Mouse (Mus musculus) ovary, postnatal 14 days (tissue): ENCODE results near the gene Gm7534.
"Not testable (repeated sequence)": the region's sequence is repeated elsewhere in the genome, so short reads cannot be mapped to it uniquely, and the experiment has no call there.

Experiments
- DNase-seq: peaks from one replicate; pipeline ENCODE4 v3.0.0; 2022; ENCODE audit warnings: low spot score

The Gm7534 gene

DNA sequence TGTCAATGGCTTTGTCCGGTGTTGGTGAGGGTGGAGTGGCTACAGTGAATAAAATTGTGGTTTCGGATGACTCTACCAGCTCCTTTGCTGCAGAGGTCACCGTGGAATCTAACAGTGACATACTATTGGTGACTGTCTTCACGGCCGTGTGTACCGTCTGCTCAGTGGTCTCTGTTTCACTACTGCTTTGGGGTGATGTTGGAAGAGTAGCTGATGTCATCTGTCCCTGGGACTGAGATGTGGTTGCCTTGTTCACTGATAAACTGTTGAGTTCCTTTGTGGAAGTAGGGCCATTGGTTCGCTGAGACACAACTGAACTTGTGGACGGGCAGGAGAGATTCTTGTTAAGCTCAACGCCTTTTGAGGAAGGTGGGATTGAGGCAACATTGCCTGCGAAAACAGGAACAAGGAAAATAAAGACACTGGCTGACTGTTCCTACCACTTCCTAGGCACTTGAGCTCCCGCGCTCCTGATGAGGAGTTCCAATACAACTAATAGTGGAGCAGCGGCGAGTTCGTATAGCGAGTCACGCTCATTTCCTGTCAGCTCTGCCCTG is 614 bp upstream of the Gm7534 start:
- DNase-seq, result no peak

DNA sequence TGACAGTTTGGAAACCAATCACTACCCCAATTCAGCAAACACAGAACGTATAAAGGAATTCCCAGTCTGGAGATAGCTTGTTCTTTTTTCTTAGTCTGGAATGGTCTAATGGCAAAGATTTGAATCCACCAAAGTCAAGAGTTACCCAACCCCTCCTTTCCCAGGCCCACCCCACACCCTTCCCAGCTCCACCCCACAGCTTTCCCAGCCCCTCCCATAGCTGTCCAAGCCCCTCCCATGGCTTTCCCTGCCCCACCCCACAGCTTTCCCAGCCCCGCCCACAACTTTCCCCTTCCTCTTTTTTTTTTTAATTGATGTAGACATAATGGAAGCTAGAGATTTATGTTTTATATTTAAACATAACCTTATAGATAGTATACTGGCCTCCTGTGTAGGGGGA is 3.4 kb downstream of the Gm7534 start:
- no peak for DNase-seq

GRCm38 (mm10) chr4:134186268-134186667 is 16.5 kb downstream of the Gm7534 start:
- no peak for DNase-seq

GRCm38 (mm10) chr4:134185569-134185968 is 17.2 kb downstream of the Gm7534 start:
- no peak for DNase-seq

- DNase-seq, result no peak
Observed at GRCm38 (mm10) chr4:134183711-134184110, 19.1 kb downstream of the Gm7534 start.

DNA sequence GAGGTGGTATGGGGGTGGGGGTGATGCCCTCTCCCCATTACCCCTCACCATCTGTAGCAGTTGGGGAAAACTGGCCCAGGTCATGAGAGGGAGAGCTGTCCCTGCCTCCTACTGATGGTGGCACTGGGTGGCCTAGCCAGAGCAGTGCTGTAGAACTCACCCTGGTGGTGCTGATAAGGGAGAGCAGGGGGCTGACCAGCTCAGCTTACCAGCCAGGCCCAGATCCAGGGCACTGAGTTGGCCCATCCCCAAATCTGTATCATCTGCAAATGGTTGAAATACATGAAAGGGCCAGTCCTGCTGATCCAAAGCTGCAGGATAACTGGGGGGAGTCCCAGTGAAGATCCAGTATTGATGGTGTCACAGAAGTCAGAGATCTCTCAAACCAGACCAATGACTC is 21.0 kb downstream of the Gm7534 start:
- no peak for DNase-seq

DNA sequence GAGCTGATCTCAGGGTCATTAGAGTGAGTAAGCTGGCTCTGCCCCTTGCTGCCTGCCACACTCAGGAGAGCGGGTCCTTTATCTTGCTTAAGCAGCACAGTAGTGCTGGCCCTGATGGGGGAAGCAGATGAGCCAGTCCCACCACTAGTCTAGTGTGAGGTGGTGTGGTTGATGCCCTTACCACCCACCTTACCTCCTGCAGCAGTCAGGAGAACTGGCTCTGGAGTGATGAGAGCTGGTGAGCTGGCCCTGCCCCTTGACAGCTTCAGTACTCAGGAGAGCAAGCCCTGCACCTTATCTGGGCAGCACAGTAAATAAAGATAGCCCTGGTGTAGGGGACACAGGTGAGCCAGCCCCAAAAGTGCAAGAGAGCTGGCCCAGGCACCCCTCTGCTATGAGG is 21.7 kb downstream of the Gm7534 start:
- no peak for DNase-seq

DNA sequence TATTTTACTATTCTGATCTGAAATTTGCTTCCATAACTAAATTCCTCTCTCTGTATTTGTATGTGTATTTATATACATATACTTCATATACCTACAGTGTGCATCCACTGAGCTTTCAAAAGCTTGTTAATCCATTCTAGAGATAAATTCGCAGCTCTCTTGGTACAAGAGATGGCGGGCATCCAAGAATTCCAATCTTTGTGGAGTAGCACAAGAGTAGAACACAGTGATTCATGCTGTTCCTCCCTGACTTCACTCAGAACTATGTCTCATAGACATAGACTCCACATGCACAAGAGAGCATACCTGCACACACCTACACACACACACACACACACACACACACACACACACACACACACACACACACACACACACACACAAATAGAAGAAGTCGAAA is 30.4 kb downstream of the Gm7534 start:
- DNase-seq, result no peak

DNA sequence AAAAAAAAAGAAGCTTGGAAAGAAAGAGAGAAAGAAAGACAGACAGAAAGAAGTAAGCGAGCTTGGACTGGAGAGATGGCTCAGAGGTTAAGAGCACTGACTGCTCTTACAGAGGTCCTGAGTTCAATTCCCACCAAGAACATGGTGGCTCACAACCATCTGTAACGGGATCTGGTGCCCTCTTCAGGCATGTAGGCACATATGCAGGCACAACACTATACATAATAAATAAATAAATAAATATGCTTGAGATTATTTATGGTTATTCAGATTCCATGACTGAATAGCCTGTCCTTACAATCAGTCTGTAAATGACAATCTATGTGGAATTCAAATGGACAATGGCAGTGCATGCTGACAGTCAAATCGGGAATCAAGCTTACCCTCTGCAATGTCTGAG is 35.9 kb downstream of the Gm7534 start:
- no peak for DNase-seq

- no peak for DNase-seq
Observed at GRCm38 (mm10) chr4:134165548-134166465, 37.0 kb downstream of the Gm7534 start.

- DNase-seq, result no peak
Observed at GRCm38 (mm10) chr4:134165024-134165423, 37.8 kb downstream of the Gm7534 start.

DNA sequence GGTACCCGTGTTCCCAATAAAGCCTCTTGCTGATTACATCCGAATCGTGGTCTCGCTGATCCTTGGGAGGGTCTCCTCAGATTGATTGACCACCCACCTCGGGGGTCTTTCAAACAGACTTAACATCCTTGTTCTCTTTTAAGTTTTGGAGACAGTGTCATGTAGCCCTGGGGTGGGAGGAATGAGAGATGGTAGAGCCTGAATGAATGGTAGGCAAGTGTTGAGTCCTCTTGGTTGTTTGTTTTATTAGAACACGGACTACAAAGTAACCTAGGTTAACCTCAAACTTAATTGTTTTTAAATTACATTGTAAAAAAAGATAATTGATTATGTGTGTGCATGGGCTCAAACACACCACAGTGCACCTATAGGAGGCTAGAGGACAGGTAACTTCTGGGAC is 38.2 kb downstream of the Gm7534 start:
- DNase-seq, result no peak

GRCm38 (mm10) chr4:134160071-134160470 is 42.7 kb downstream of the Gm7534 start:
- peak; percentile 13 for DNase-seq

DNA sequence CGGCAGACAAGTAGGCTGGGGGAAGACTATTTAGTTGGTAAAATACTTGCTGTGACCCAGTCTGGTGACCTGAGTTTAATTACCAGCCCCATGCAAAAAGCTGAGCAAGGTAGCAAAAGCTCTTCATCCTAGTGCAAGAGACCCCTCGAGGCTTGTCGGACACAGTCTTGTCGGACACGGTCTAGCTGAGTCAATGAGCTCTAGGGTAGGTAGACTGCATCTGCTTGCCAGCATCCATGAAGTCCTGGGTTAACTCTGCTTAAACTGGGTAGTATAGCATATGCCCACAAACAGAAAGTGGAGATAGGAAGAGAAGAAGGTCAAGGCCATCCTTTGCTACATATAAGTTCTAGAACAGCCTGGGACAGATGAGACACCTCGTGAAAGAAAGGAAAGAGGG is 44.0 kb downstream of the Gm7534 start:
- no peak for DNase-seq

DNA sequence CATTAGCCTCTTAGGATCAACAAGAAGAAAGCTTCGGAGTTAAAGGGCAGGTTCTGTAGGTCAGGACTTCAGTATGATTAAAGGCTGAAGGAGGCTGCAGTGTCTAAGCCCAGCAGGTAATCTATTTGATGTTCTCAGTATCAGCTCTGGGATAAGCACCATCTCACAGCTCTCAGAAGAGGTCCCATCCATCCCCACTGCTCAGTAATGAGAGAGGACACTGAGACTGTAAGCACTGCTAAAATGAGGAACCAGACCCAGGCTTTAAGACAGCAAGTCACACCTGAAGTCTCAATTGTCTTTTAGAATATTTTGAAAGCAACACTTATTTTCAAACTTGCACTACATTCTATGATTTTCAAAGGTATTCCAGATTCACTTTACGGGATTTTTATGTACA is 45.2 kb downstream of the Gm7534 start:
- no peak for DNase-seq

DNA sequence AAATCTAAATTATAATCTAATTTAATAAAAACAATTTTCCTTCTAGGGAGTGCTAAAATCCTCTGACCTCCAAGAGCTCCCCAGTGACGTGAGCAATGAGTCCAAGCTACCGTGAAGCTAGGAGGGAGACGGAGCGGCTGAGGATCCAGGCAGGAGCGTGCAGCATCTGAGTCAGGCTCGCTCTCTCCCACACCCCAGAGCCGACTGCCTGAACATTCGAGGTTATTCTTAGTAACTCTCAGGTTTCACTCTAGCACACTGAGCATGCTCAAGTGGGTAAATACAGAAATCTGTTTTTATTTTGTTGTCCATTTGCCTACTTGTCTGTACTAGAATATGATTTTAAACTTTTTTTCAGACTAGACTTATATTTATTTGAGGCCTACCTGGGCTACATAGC is 46.1 kb downstream of the Gm7534 start:
- DNase-seq, result no peak

DNA sequence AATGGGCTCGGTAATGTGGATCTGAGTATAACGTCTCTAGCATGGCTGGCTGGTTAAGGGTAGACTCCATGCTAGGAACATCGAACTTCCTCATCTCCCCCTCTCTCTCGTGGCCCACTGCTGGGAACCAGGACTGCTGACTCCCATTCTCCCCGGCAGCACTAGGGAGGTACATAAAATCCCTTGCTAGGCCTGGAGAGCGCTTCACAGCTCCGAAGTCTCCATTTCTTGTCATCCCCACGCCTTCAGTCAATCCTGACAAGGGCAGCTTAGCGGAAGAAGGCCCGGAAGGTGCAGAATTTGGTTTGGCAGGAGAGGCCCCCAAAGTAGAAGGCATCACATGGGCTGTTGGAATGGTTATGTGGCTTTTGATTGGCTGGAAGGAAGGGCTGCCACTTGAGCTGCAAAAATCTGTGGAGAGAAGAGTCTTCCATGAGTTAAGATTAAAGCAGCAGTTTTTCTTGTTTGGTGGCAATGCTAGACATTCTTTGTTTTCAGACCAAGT is 46.8 kb downstream of the Gm7534 start:
- no peak for DNase-seq

DNA sequence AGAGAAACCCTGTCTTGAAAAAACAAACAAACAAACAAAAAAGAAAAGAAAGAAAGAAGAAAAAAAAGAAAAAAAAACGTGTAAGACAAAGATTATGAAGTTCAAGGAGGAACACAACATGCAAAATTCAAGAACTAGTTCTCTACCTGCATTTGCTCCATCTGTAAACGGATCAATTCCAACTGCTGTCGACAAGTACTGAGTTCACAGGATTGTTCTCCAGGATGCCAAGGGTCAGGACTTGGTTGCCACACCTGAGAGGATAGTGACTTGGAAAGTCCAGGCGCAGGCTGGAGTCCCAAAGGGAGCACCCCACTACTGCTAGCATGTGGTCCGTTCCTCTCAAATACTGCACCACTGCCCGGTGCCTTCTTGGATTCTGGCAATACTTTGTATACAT is 47.3 kb downstream of the Gm7534 start:
- DNase-seq, result no peak

DNA sequence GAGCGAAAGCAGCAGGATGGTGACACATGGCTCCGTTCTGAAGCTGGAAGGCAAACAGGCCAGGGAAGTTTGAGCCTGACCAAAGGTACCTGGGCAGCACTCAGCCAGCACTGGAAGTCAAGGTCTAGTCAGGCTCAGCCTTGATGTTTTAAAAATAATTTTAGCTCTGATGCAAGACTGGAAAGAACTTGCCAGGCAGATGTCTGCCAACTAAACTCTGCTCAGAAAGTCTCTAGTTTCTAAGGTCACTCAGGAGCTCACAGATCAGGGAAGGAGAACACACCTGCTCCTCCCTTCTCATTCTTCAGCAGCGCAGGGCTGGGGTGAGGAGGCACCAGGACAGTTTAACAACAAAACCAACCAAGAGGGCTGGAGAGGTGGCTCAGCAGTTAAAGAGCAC is 48.5 kb downstream of the Gm7534 start:
- DNase-seq, result no peak

GRCm38 (mm10) chr4:134153656-134154055 is 49.1 kb downstream of the Gm7534 start:
- DNase-seq, result no peak

- DNase-seq, result no peak
Observed at GRCm38 (mm10) chr4:134152112-134152511, 50.7 kb downstream of the Gm7534 start.

- DNase-seq, result no peak
Observed at GRCm38 (mm10) chr4:134149389-134149788, 53.4 kb downstream of the Gm7534 start.

DNA sequence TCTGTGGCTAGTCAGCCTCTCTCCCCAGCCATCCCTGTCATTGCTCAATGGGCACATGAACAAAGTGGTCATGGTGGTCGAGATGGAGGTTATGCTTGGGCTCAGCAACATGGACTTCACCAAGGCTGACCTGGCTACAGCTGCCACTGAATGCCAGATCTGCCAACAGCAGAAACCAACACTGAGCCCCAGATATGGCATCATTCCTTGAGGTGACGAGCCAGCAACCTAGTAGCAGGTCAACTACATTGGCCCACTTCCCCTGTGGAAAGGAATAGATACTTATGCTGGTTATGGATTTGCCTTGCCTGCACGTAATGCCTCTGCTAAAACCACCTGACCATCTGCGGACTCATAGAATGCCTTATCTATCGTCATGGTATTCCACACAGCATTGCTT is 58.5 kb downstream of the Gm7534 start:
- DNase-seq, result not testable (repeated sequence)
